Mouse (Mus musculus) kidney, embryonic 16.5 days (tissue): ENCODE measurements around the gene Cfap70. TPM values are rescaled to one million over a fixed set of nuclear protein-coding genes. Genes with fewer than 3 reads are reported as not detected.

Source experiments
- ATAC-seq: fragments of 200-750 bp; cut with Nextera tagmentation; 2 replicates; pipeline ENCODE4 v1.8.0; 2017; ENCODE audit warnings: moderate TSS enrichment; ENCODE audit not compliant: low FRiP score, low TSS enrichment
- H3K27ac ChIP-seq: fragments of 300-500 bp; sonication (generic); 2 replicates; pipeline ENCODE4 v1.5.1; 2014; ENCODE audit warnings: low read length
- H3K27me3 ChIP-seq: fragments of 300-500 bp; sonication (generic); 2 replicates; pipeline ENCODE4 v1.6.1; 2014; ENCODE audit warnings: low read length, control low read depth, mixed read lengths; ENCODE audit not compliant: insufficient read depth
- H3K36me3 ChIP-seq: fragments of 300-500 bp; sonication (generic); 2 replicates; pipeline ENCODE4 v1.6.1; 2014; ENCODE audit warnings: low read length, control low read depth, mixed read lengths; ENCODE audit not compliant: insufficient read depth
- H3K4me1 ChIP-seq: fragments of 300-500 bp; sonication (generic); 2 replicates; pipeline ENCODE4 v1.6.1; 2014; ENCODE audit warnings: low read length, control low read depth, mixed read lengths; ENCODE audit not compliant: insufficient read depth
- H3K4me2 ChIP-seq: fragments of 300-500 bp; sonication (generic); replicated peaks from 2 replicates; pipeline ENCODE4 v1.6.1; 2014; ENCODE audit warnings: low read depth, low read length
- H3K4me3 ChIP-seq: fragments of 300-500 bp; sonication (generic); 2 replicates; pipeline ENCODE4 v1.5.1; 2014; ENCODE audit warnings: mild to moderate bottlenecking, low read length
- H3K9ac ChIP-seq: fragments of 300-500 bp; sonication (generic); replicated peaks from 2 replicates; pipeline ENCODE4 v1.6.1; 2014; ENCODE audit warnings: low read length
- H3K9me3 ChIP-seq: fragments of 300-500 bp; sonication (generic); 2 replicates; pipeline ENCODE4 v1.6.1; 2016; ENCODE audit warnings: low read length, control low read depth
- WGBS: fragments of 180-500 bp; shearing (Covaris S2); extraction: QIAGEN DNeasy Blood & Tissue Kit; methylation state at CpG from one replicate; pipeline ENCODE4 v1.1.7; 2014; 5-methylcytosine and 5-hydroxymethylcytosine counted together
- polyA plus RNA-seq: library from polyadenylated mRNA; unstranded; fragments of >200 nt; fragmentation: Nextera tagmentation; extraction: Ambion mirVana; gene quantifications from 2 replicates; pipeline ENCODE4 v1.2.1, GENCODE M21; 2015

Gene Cfap70
- polyA plus RNA-seq, 1 experiment from 2014 or later = 1.0 TPM

GRCm38 (mm10) chr14:20478385-20478784 is 26.4 kb upstream of the Cfap70 start:
- no peak for ATAC-seq
- H3K27ac ChIP-seq = peak overlapping the region; percentile 69; the same call in 1 of the 2 replicates
- WGBS = 39% methylated on average over 3 of the region's 3 CpGs

GRCm38 (mm10) chr14:20477261-20478025 is 25.4 kb upstream of the Cfap70 start:
- no peak overlapping the region for H3K27ac ChIP-seq
- WGBS = 53% methylated on average over 4 of the region's 4 CpGs
- H3K4me2 ChIP-seq = peak overlapping the region; percentile 7; the same call in 1 of the 2 replicates
- no peaks in the 10 kb centered on the region for H3K27me3 ChIP-seq
- no peaks in the 10 kb centered on the region for H3K36me3 ChIP-seq
- no peak overlapping the region for H3K4me3 ChIP-seq
- no peak overlapping the region for H3K9ac ChIP-seq
- no peak for ATAC-seq
- H3K9me3 ChIP-seq = no peaks in the 10 kb centered on the region
- peaks cover 9% of the 10 kb centered on the region; the same call in 1 of the 2 replicates for H3K4me1 ChIP-seq

More at GRCm38 (mm10) chr14:20478385-20478784, 26.4 kb upstream of the Cfap70 start:
- no peaks in the 10 kb centered on the region for H3K27me3 ChIP-seq
- no peak overlapping the region for H3K9ac ChIP-seq
- peak overlapping the region; percentile 85 for H3K4me3 ChIP-seq
- H3K9me3 ChIP-seq = no peaks in the 10 kb centered on the region
- H3K4me1 ChIP-seq = peaks cover 9% of the 10 kb centered on the region; the same call in 1 of the 2 replicates
- H3K4me2 ChIP-seq = peak overlapping the region; percentile 86
- 0 out of 2 replicates have a peak, but pooled peaks cover 3% of the 10 kb centered on the region for H3K36me3 ChIP-seq

GRCm38 (mm10) chr14:20460216-20460615 is 8.2 kb upstream of the Cfap70 start:
- Histone ChIP-seq H3K27ac (no peak overlapping the region), H3K9ac (no peak overlapping the region), H3K4me3 (no peak overlapping the region), H3K4me2 (no peak overlapping the region), H3K4me1 (no peaks in the 10 kb centered on the region), H3K36me3 (peaks cover 55% of the 10 kb centered on the region), H3K27me3 (no peaks in the 10 kb centered on the region), H3K9me3 (no peaks in the 10 kb centered on the region)
- WGBS = 89% methylated on average over 14 of the region's 14 CpGs
- no peak for ATAC-seq

- Histone ChIP-seq H3K4me2 (no peak overlapping the region), H3K9ac (no peak overlapping the region), H3K27ac (no peak overlapping the region), H3K9me3 (no peaks in the 10 kb centered on the region), H3K4me3 (no peak overlapping the region), H3K4me1 (no peaks in the 10 kb centered on the region), H3K27me3 (no peaks in the 10 kb centered on the region), H3K36me3 (peaks cover 42% of the 10 kb centered on the region)
- no peak for ATAC-seq
- 94% methylated on average over 9 of the region's 9 CpGs for WGBS
Observed at GRCm38 (mm10) chr14:20458378-20458777, 6.4 kb upstream of the Cfap70 start.

- no peak for ATAC-seq
- WGBS = 93% methylated on average over 5 of the region's 5 CpGs
- H3K4me1 ChIP-seq = peaks cover 6% of the 10 kb centered on the region; the same call in 1 of the 2 replicates
Observed at GRCm38 (mm10) chr14:20452929-20453328, 903 bp upstream of the Cfap70 start.

GRCm38 (mm10) chr14:20451302-20451701 is 724 bp downstream of the Cfap70 start:
- Histone ChIP-seq H3K9ac (peak overlapping the region; percentile 62), H3K9me3 (no peaks in the 10 kb centered on the region), H3K27me3 (no peaks in the 10 kb centered on the region), H3K36me3 (peaks cover 5% of the 10 kb centered on the region; the same call in 1 of the 2 replicates), H3K27ac (no peak overlapping the region), H3K4me1 (peaks cover 6% of the 10 kb centered on the region; the same call in 1 of the 2 replicates), H3K4me3 (peak overlapping the region; percentile 49), H3K4me2 (peak overlapping the region; percentile 79)
- WGBS = 10% methylated on average over 2 of the region's 2 CpGs
- no peak for ATAC-seq

More at GRCm38 (mm10) chr14:20452929-20453328, 903 bp upstream of the Cfap70 start:
- Histone ChIP-seq H3K27ac (no peak overlapping the region), H3K4me3 (no peak overlapping the region), H3K9me3 (no peaks in the 10 kb centered on the region), H3K27me3 (no peaks in the 10 kb centered on the region), H3K36me3 (peaks cover 9% of the 10 kb centered on the region; the same call in 1 of the 2 replicates), H3K4me2 (no peak overlapping the region), H3K9ac (no peak overlapping the region)

GRCm38 (mm10) chr14:20447209-20447608 is 4.8 kb downstream of the Cfap70 start:
- no peaks in the 10 kb centered on the region for H3K27me3 ChIP-seq
- WGBS = 53% methylated on average over 12 of the region's 12 CpGs
- H3K27ac ChIP-seq = no peak overlapping the region
- no peak for ATAC-seq
- H3K4me2 ChIP-seq = no peak overlapping the region
- peaks cover 6% of the 10 kb centered on the region; the same call in 1 of the 2 replicates for H3K4me1 ChIP-seq
- no peak overlapping the region for H3K4me3 ChIP-seq
- H3K9me3 ChIP-seq = no peaks in the 10 kb centered on the region
- no peak overlapping the region for H3K9ac ChIP-seq
- H3K36me3 ChIP-seq = no peaks in the 10 kb centered on the region

GRCm38 (mm10) chr14:20442252-20442651 is 9.8 kb downstream of the Cfap70 start:
- Histone ChIP-seq H3K27ac (no peak overlapping the region), H3K27me3 (no peaks in the 10 kb centered on the region), H3K4me3 (no peak overlapping the region), H3K4me2 (peak overlapping the region; percentile 25; the same call in 1 of the 2 replicates), H3K36me3 (no peaks in the 10 kb centered on the region), H3K4me1 (no peaks in the 10 kb centered on the region), H3K9ac (no peak overlapping the region), H3K9me3 (no peaks in the 10 kb centered on the region)
- 0 out of 2 replicates have a peak, but pooled peaks have one; percentile 27 for ATAC-seq
- 56% methylated on average over 17 of the region's 17 CpGs for WGBS

GRCm38 (mm10) chr14:20436976-20437375 is 15.1 kb downstream of the Cfap70 start:
- H3K9ac ChIP-seq = no peak overlapping the region
- H3K9me3 ChIP-seq = no peaks in the 10 kb centered on the region
- H3K4me2 ChIP-seq = no peak overlapping the region
- H3K27me3 ChIP-seq = no peaks in the 10 kb centered on the region
- no peaks in the 10 kb centered on the region for H3K4me1 ChIP-seq
- H3K36me3 ChIP-seq = no peaks in the 10 kb centered on the region
- WGBS = 61% methylated on average over 6 of the region's 6 CpGs
- no peak overlapping the region for H3K27ac ChIP-seq
- ATAC-seq = no peak
- H3K4me3 ChIP-seq = no peak overlapping the region

GRCm38 (mm10) chr14:20432420-20432819 is 19.6 kb downstream of the Cfap70 start:
- Histone ChIP-seq H3K27ac (no peak overlapping the region), H3K36me3 (no peaks in the 10 kb centered on the region), H3K4me3 (no peak overlapping the region), H3K9ac (no peak overlapping the region), H3K4me2 (no peak overlapping the region), H3K27me3 (no peaks in the 10 kb centered on the region; the same call in 1 of the 2 replicates), H3K9me3 (no peaks in the 10 kb centered on the region), H3K4me1 (no peaks in the 10 kb centered on the region)
- no peak for ATAC-seq
- WGBS = 87% methylated on average over 4 of the region's 4 CpGs
